Mouse (Mus musculus): ENCODE data around the gene Batf3.

Batf3 gene
- long read RNA-seq, experiment 1, partial matches to known transcripts: 0 of 2 reads
- long read RNA-seq, experiment 1, other reads (novel, unspliced or antisense): 0 of 2 reads
- long read RNA-seq, experiment 2, transcript Batf3-201 (3 exons, 801 nt): major isoform, 7 of 8 reads
- long read RNA-seq, experiment 2, partial matches to known transcripts: 1 of 8 reads
- long read RNA-seq, experiment 2, other reads (novel, unspliced or antisense): 0 of 8 reads

DNA sequence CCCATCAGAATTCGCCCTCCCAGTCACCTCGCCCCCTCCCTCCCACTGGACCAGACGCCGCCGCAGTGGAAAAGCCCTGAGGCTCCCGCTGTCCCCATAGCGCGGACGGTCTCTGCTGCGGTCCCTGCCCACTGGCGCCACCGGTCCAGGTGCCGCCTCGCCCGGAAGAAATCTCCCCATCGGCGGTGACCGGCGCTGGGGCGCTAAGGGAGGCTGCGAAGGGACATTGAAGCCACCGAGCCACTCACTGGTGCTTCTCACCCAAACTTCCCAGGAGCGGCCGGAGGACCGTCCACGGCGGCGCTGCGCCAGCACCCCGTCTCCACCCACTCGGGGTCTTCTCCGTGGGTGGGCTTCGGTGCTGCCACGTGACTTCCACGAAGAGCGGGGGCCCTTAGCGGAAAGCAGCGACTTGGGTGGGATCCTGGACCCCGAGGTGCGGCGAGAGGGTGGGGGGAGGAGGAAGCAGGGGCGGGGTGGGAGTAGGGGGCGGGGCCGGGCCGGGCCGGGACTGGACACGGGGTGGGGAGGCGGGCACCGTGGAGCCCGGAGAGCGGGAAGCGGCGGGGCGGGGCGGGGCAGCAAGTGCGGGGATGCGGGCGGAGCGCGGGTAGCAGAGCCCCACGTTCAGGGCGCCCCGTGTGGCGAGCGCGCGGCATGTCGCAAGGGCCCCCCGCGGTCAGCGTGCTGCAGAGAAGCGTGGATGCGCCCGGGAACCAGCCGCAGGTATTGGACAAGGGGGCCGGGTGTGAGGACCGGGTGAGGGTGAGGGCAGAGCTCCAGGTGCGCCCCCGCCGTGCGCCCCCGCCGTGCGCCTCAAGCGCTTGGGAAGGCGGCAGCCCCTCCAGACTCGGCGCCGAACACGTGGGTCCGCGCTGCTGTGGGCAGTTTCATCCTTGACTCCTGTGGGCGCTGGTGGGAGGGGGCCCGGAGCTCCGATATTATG lies at the start of gene Batf3:
Batf3 (plus strand) TSS at position 46 of the 946 bp plus-strand sequence.
- intact Hi-C loops (cut with DNase I): no loop called here

DNA sequence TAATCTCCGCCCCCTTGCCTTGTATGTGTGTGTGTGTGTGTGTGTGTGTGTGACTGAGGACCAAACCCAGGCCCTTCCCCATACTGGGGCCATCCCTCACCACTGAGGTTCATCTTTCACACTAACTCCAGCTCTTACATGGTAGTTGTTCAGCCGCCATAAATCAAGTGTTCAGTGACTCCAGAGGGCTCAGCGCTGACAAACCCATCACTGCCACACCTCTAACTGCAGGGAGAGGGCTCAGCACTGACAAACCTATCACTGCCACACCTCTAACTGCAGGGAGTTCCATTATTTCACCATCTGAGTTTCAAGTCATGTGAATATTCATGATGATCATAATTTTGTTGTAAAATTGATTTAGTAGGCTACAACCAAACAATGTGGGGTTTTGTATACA lies 44.1 kb upstream of the Batf3 start:
- intact Hi-C loops (cut with DNase I): no loop called here

GRCm38 (mm10) chr1:191054870-191055532 lies 42.6 kb upstream of the Batf3 start:
- intact Hi-C loops (cut with DNase I): no loop called here

- intact Hi-C loops (cut with DNase I): no loop called here
These were observed 42.1 kb upstream of the Batf3 start for GRCm38 (mm10) chr1:191055533-191055873.

GRCm38 (mm10) chr1:191057461-191057860 lies 40.2 kb upstream of the Batf3 start:
- intact Hi-C loops (cut with DNase I): no loop called here

DNA sequence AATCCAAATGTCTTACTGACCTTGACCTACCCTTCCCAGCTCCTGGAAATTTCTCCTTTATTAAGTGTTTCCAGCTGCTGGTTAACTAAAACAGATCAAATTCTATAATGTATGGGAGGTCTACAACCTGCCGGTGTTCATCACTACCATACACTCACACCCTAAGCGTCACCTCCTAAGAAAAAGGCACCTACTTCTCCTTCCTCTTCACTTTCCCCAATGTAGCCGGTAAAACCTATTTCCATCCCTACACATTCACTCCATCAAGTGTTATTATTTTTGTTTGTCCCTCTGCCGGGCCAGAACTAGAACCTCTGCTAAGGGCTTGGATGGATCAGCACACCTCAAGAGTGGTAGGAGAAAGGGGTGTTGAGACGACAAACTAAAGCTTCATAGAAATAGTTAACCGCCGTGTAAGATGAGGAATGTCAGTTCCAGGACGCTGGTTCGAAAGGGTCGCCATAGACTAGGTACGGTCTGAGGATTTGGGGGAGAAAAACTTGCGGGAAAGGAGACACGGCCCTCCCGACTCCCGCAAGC lies 35.3 kb upstream of the Batf3 start:
- intact Hi-C loops (cut with DNase I): no loop called here

- intact Hi-C loops (cut with DNase I): no loop called here
These were observed 34.7 kb upstream of the Batf3 start, which contains the start of the genes Tatdn3 and Nsl1 for GRCm38 (mm10) chr1:191062781-191063485. Gene Tatdn3 (minus strand): TSS chr1:191062932. Gene Nsl1 (plus strand): TSS chr1:191063012.

DNA sequence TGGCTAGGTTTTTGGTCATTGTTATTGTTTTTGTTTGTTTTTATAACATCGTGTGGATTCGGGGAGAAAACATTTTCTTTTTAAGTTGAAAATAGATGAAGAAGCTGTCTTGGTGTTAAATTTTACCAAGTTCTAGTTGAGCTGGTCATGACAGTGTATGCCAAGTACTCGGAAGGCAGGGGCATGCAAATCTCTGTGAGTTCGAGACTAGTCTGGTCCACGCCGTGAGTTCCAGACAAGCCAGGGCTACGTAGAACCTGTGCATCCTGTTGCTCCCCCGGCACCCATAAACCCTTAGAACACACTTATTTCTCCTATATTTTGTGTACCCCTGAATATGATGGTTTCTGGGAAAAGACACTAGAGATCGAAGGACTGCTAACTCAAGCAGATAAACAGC lies 33.9 kb upstream of the Batf3 start:
- intact Hi-C loops (cut with DNase I): no loop called here

DNA sequence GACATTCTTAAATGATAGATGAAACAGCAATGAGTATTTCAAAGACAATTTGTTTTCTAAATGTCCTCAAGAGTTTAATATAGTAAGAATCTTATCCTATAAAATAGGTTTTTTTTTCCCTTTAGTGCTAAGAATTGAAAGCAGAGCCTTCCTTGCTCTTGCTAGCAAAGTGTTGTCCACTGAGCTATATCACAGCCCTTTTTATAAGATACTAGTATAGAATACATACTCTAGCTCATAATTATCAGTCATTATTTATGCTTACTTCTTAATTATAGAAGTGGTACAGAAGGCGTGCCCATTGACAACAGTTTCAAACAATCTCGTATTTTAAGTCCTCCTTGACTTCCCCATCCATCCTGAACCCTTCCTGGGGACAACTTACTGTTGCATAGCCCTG lies 33.1 kb upstream of the Batf3 start:
- intact Hi-C loops (cut with DNase I): no loop called here

- intact Hi-C loops (cut with DNase I): no loop called here
These were observed 32.5 kb upstream of the Batf3 start for GRCm38 (mm10) chr1:191065188-191065587.

GRCm38 (mm10) chr1:191068377-191068776 lies 29.3 kb upstream of the Batf3 start:
- intact Hi-C loops (cut with DNase I): no loop called here

DNA sequence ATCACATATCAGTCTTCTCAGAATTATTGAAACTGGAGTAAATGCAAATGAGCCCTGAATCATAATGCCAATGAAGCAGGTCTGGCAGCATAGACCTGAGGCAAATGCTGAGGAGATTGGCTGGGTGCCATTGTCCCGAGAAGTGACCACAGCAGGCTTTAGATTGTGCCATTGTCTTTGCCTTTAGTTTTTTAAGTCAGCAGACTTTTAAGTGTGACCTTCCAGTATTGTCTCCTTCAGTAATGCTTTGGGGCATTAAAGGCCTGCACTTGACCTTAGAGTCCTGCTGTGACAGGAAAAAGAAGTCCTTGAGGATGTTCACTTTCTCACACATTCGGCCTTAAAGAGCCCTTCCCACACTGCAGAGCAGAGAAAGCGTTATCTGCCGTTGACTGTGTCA lies 27.4 kb upstream of the Batf3 start:
- intact Hi-C loops (cut with DNase I): no loop called here

DNA sequence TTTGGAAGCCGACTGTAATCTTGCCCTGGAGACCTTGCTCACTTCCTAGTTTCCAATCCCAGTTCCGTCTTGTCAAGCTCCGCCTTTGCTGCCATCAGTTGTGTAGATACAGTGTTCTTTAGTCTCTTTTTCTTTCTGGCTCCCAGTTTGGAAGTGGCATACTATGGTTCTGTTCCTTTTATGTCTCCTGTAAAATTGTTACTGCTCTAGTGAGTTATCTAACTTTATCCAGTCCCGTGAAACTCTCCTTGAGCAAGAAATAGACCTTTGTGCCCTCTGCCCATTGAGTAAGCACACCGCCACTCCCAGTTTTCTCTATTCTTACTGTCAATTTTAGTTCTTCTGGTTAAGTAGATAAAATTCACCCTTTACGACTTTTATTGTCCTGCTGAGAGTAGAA lies 26.0 kb upstream of the Batf3 start:
- intact Hi-C loops (cut with DNase I): no loop called here

DNA sequence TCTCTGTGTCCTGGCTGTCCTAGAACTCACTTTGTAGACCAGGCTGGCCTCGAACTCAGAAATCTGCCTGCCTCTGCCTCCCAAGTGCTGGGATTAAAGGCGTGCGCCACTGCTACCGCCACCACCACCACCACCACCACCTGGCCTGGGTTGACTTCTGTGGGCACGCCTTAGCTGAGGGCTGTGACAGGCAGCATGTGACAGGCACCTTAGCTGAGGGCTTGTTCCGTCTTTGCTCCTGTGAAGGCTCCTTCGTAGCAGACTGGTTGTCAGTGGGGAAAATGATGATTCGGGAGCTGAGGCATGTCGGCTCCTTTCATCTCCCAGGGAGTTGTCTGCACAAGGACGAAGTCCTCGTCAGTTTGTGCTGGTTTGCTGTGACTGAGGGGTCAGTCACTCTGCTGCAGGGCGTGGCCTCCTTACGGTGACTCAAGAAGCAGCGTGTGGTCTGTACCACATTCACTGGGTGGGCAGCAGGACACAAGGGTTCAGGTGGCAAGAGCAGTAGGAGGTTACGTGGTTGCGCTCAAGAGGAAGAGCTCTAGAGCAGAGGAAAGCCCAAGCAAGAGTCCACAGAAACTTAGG lies 25.2 kb upstream of the Batf3 start:
- intact Hi-C loops (cut with DNase I): no loop called here

DNA sequence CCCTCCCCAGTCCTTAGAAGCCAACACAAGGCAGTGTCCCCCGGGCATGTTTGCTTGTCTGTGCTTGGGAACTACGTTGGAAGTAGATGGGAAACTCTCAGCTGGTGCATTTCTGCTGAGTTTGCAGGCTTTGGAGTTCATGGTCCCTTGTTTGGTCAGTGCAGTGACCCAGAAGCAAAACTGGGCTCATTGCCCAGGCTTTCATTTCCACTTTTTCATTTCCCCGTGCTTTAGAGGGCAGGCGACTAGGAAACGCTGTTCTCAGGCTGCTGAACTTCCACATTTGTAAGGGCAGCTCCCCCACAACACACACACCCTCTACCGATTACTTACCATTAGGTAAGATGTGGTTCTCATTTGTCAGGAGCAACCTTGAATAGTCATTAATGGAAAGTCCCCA lies 24.6 kb upstream of the Batf3 start:
- intact Hi-C loops (cut with DNase I): no loop called here

GRCm38 (mm10) chr1:191073486-191073885 lies 24.2 kb upstream of the Batf3 start:
- intact Hi-C loops (cut with DNase I): no loop called here

DNA sequence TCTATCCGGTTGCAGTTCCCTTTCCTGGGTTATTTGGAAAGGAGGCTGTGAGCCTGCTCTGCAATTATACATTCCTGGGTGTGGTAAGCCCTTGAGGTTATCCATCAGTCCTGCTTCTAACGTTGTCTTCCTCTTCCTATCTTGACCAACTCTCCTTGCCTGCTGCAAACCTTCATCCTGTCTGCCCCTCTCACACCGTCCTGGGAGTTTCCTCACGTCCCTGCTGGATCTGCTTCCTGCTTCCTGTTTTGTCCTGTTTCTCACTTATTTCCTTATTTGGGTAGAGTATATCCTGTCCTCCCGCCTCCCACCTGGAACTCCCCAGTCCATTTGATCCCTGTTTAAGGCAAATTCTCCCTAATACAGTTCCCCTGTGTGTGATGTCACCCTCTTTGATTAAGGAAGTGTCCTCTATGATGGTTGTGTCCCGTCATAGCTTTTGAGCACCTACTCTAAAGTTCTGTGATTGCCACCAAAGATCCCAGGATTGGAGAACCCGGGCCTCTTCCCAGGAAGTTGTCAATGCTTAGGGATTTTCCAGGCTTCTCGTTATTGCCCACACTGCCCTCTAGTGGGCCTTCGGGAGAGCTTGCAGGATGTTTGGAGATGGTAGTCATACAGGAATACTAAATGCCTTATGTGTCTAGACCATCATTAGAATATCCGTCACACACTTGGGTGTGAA lies 22.3 kb upstream of the Batf3 start:
- intact Hi-C loops (cut with DNase I): loop anchor here (2.0 to 5.0 kb wide), 2 partner anchors 73 to 131 kb away; no protein-coding TSS in a partner anchor

DNA sequence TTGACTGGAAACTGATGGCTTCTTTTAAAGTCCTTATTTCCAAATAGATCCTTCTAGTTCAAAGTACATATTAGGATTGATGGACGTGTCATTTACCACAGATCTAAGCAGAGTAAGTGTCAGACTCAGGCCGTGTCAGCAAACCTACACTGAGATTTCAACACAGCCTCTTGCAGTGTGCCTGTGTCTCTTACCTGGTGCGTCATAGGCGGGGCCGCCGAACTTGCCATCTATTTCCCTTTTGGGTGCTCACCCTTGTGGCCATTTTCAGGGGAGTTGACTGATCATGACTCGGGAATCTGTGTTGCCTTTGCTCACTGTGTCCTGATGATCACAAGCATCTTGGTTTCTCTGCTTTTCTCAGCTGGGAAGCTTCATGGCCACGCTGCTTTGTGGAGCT lies 14.4 kb upstream of the Batf3 start:
- intact Hi-C loops (cut with DNase I): loop anchor here (10.0 kb wide), 1 partner anchor 192 kb away; no protein-coding TSS in a partner anchor

GRCm38 (mm10) chr1:191084951-191085559 lies 12.6 kb upstream of the Batf3 start:
- intact Hi-C loops (cut with DNase I): loop anchor here (10.0 kb wide), 1 partner anchor 190 kb away; no protein-coding TSS in a partner anchor

Data from adrenal gland (tissue).